Mouse (Mus musculus) gastrocnemius, postnatal 36 days (tissue): Measurements from ENCODE around the gene Pafah1b2. TPM values are rescaled to one million over a fixed set of nuclear protein-coding genes. Genes with fewer than 3 reads are reported as not detected.
A peak's percentile ranks its signal among the peaks of the same experiment; 100 is the strongest.

Experiments
- DNase-seq, 2 experiments: peaks; one replicate each; pipeline ENCODE4 v3.0.0; 2022
- intact Hi-C: fragments of 180-260 bp; cut with DNase I; formaldehyde crosslinking; loops from one replicate; pipeline ENCODE4 v1.15.1; 2025
- total RNA-seq, 2 experiments: library from RNA; stranded (reverse); gene quantifications; 2 replicates each; pipeline ENCODE4 v1.2.3; 2021

Pafah1b2 gene
- total RNA-seq, 2 experiments from 2014 or later: 24.7 to 26.8 TPM

DNA sequence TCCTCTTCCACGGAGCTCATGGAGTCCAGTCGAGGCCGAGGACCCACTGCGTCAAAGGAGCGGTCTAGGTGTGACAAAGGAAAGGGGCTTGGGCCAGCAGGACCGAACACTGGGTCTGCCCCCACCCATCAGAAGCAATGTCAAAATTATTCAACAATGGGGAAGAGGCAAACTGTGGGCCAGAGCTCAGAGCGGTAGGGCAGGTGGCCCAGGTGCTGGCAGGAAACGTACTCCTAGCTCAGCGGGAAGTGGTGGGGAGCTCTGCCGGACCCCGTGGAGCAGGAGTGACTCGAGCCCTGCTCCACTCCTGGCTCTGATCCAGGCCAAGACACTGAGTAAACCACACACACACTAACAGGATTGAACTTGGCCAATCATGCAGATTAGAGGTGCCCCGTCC is 66.8 kb downstream of the Pafah1b2 start:
- DNase-seq: no peak
- intact Hi-C loops: no loop called here

- no peak for DNase-seq
- intact Hi-C loops: no loop called here
Measured at GRCm38 (mm10) chr9:45944506-45945400, 67.7 kb downstream of the Pafah1b2 start.

- no peak for DNase-seq
- intact Hi-C loops: no loop called here
Measured at GRCm38 (mm10) chr9:45943628-45944505, 68.6 kb downstream of the Pafah1b2 start.

- intact Hi-C loops: no loop called here
Measured at GRCm38 (mm10) chr9:45942916-45943315, 69.6 kb downstream of the Pafah1b2 start.

DNA sequence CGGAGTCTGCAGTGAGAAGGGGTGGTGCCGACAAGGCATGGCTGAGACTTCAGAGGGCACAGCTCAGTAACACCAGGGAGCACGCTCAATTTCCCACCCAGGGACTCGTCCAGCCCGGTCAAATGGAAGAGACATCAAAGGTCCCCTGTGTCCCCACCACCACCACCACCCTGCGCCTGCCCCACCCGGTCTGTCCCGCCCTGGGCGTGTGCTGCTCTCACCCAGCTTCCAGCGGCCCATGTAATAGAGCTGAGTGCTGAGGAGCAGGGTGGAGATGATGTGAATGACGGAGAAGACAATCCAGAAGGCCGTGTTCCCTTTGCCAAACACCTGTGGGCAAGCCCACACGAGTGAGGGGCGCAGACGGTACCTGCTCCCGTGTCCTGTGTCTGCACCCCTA is 70.0 kb downstream of the Pafah1b2 start:
- no peak for DNase-seq
- intact Hi-C loops: no loop called here

More at GRCm38 (mm10) chr9:45942916-45943315, 69.6 kb downstream of the Pafah1b2 start:
- DNase-seq: no peak

GRCm38 (mm10) chr9:45941329-45941888 is 71.1 kb downstream of the Pafah1b2 start:
- intact Hi-C loops: no loop called here
- no peak for DNase-seq

- no peak for DNase-seq
- intact Hi-C loops: no loop called here
Measured at GRCm38 (mm10) chr9:45939794-45940193, 72.7 kb downstream of the Pafah1b2 start.

- no peak for DNase-seq
- intact Hi-C loops: no loop called here
Measured at GRCm38 (mm10) chr9:45938952-45939637, 73.4 kb downstream of the Pafah1b2 start.

GRCm38 (mm10) chr9:45938088-45938487 is 74.4 kb downstream of the Pafah1b2 start:
- intact Hi-C loops: no loop called here

GRCm38 (mm10) chr9:45936883-45937282 is 75.6 kb downstream of the Pafah1b2 start:
- peak in 1 of 2 experiments; percentile 57 for DNase-seq
- intact Hi-C loops: loop anchor here (2.0 kb wide), 1 partner anchor 26 kb away; no protein-coding TSS in a partner anchor

More at GRCm38 (mm10) chr9:45938088-45938487, 74.4 kb downstream of the Pafah1b2 start:
- no peak for DNase-seq

DNA sequence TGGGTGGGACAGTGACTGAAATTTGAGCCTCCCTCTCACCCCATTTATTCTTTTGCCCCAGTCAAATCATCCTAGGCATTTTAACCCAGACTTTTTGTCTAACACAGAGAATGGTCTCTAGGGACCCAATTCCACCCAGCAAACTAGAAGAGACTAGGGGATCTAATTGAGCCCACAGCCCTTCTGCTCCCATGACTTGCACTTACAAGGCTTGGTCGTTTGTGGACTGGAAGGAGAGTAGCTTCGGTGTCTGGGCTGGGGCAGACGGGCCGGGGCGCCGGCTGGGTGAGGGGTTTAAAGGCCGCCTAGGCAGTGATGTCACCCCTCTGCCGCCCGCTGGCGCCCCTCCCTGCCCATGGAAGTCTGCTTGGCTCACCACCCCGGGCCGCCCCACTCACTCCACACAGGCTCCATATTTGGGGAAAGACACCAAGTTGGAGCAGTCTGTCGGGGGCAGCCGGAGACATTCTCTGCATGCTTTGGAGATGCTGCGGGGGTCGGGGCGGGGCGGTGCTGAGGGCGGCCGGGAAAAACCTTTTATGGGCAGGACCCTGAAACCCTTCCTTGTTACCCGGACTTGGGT is 76.8 kb downstream of the Pafah1b2 start, which contains the start of gene Tagln:
TSS of gene Tagln (minus strand) at position 431 of the 583 bp plus-strand sequence.
- intact Hi-C loops: loop anchor here (2.0 kb wide), 1 partner anchor 25 kb away; no protein-coding TSS in a partner anchor
- DNase-seq: no peak

- intact Hi-C loops: no loop called here
- DNase-seq: no peak
Measured at GRCm38 (mm10) chr9:45932571-45933415, 79.7 kb downstream of the Pafah1b2 start.

DNA sequence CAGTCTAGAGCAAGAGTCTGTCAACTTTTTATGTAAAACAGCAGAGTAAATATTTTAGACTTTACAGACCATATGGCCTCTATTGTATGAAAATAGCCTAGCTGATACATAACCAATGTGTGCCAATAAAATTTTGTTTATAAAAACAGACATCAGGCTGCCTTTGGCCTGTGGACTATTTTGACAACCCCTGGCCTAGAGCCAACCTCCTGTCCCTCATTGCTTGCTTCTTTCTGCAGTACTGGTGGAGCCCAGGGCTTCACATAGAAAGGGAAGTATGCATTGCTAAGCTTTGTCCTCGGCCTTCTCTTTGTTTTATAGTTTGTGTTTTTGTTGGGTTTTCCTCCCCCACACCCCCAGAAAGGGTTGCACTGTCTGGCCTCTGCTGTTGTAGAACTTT is 80.5 kb downstream of the Pafah1b2 start:
- no peak for DNase-seq
- intact Hi-C loops: no loop called here

GRCm38 (mm10) chr9:45929285-45929684 is 83.2 kb downstream of the Pafah1b2 start:
- DNase-seq: no peak
- intact Hi-C loops: no loop called here

GRCm38 (mm10) chr9:45919895-45920294 is 92.6 kb downstream of the Pafah1b2 start:
- intact Hi-C loops: no loop called here
- no peak for DNase-seq

GRCm38 (mm10) chr9:45917041-45917934 is 95.2 kb downstream of the Pafah1b2 start:
- intact Hi-C loops: no loop called here
- DNase-seq: peak; percentile 55 to 73

- intact Hi-C loops: no loop called here
- DNase-seq: no peak
Measured at GRCm38 (mm10) chr9:45915659-45916058, 96.8 kb downstream of the Pafah1b2 start.
